Mouse (Mus musculus) thymus, postnatal 0 days (tissue): ENCODE results near the gene Vmn2r41. TPM values are rescaled to one million over a fixed set of nuclear protein-coding genes. Genes with fewer than 3 reads are reported as not detected.
"Not testable (repeated sequence)": the region's sequence is repeated elsewhere in the genome, so short reads cannot be mapped to it uniquely, and the experiment has no call there.

Source experiments
- DNase-seq: peaks from one replicate; pipeline ENCODE4 v3.0.0-alpha.2; 2015; ENCODE audit warnings: low spot score
- polyA plus RNA-seq: library from polyadenylated mRNA; unstranded; fragments of >200 nt; fragmentation: Nextera tagmentation; extraction: Ambion mirVana; gene quantifications from 2 replicates; pipeline ENCODE4 v1.2.1, GENCODE M21; 2015

The Vmn2r41 gene
- polyA plus RNA-seq = not detected in 2 replicates

GRCm38 (mm10) chr7:8161554-8161953 lies at the start of gene Vmn2r41:
Vmn2r41 (minus strand) TSS chr7:8161654.
- DNase-seq = not testable (repeated sequence)

DNA sequence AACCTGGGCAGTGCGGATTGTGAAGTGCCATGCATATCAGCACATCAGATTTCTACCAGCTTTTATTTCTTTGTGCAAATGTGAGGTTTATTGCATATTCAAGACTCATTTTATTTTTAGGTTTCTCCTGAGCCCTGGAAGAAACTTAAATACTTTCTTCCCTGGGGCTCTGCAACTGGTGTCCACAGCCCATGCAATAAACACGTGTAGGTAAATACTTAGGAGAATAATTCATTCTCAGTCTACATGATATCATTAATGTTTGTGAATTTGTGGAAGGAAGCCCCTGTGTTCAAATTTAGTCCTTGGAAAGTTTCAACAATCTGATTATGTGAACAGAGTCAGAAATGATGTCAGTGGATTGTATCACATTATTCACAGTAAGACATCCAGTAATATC lies 38.8 kb upstream of the Vmn2r41 start, which contains the start of gene Vmn2r42:
Gene Vmn2r42, minus strand, starts transcription at position 101 of the 400 bp plus-strand sequence.
- DNase-seq = not testable (repeated sequence)

GRCm38 (mm10) chr7:8092871-8093270 lies 68.6 kb downstream of the Vmn2r41 start:
- DNase-seq = not testable (repeated sequence)

Other genes with a start within 250 kb of the Vmn2r41 start
- gene Vmn2r42, start 38.7 kb upstream of the Vmn2r41 start, polyA plus RNA-seq = not detected in 2 replicates
- gene Vmn2r43, start 98.9 kb upstream of the Vmn2r41 start, polyA plus RNA-seq = not detected in 2 replicates
- not detected in 2 replicates for gene Vmn2r44, start 221.7 kb upstream of the Vmn2r41 start, polyA plus RNA-seq